Mouse (Mus musculus) stomach, postnatal 0 days (tissue): ENCODE data around the gene Arhgap6. TPM values are rescaled to one million over a fixed set of nuclear protein-coding genes. Genes with fewer than 3 reads are reported as not detected.

Experiments used
- ATAC-seq: fragments of 200-750 bp; cut with Nextera tagmentation; 2 replicates; pipeline ENCODE4 v1.8.0; 2017; ENCODE audit not compliant: low FRiP score, low TSS enrichment
- DNase-seq: peaks from one replicate; pipeline ENCODE4 v3.0.0-alpha.2; 2016; ENCODE audit warnings: low spot score
- H3K27ac ChIP-seq: fragments of 300-500 bp; sonication (generic); replicated peaks from 2 replicates; pipeline ENCODE4 v1.5.1; 2014; ENCODE audit warnings: mild to moderate bottlenecking, control low read depth
- H3K27me3 ChIP-seq: fragments of 300-500 bp; sonication (generic); 2 replicates; pipeline ENCODE4 v1.6.1; 2014; ENCODE audit warnings: low read length; ENCODE audit not compliant: control insufficient read depth, insufficient read depth
- H3K36me3 ChIP-seq: fragments of 300-500 bp; sonication (generic); 2 replicates; pipeline ENCODE4 v1.6.1; 2014; ENCODE audit warnings: low read length, mixed read lengths; ENCODE audit not compliant: control insufficient read depth, insufficient read depth
- H3K4me1 ChIP-seq: fragments of 300-500 bp; sonication (generic); replicated peaks from 2 replicates; pipeline ENCODE4 v1.6.1; 2014; ENCODE audit warnings: antibody characterized with exemption; ENCODE audit not compliant: control insufficient read depth, insufficient read depth
- H3K4me2 ChIP-seq: fragments of 300-500 bp; sonication (generic); replicated peaks from 2 replicates; pipeline ENCODE4 v1.6.1; 2014; ENCODE audit warnings: low read depth, mild to moderate bottlenecking, control low read depth, moderate library complexity
- H3K4me3 ChIP-seq: fragments of 300-500 bp; sonication (generic); 2 replicates; pipeline ENCODE4 v1.5.1; 2014; ENCODE audit warnings: low read depth, low read length, control low read depth
- H3K9ac ChIP-seq: fragments of 300-500 bp; sonication (generic); 2 replicates; pipeline ENCODE4 v1.6.1; 2014; ENCODE audit warnings: mild to moderate bottlenecking, low read length, control low read depth, mixed read lengths
- H3K9me3 ChIP-seq: fragments of 300-500 bp; sonication (generic); 2 replicates; pipeline ENCODE4 v1.6.1; 2016; ENCODE audit warnings: low read length; ENCODE audit not compliant: control insufficient read depth
- CTCF ChIP-seq: IDR thresholded peaks from 2 replicates; pipeline ENCODE4 v1.5.1; 2016; ENCODE audit warnings: antibody characterized with exemption, low read depth, mild to moderate bottlenecking, moderate library complexity
- EP300 ChIP-seq: optimal IDR thresholded peaks from 2 replicates; pipeline ENCODE3; 2016; ENCODE audit warnings: antibody characterized with exemption
- WGBS: fragments of 180-500 bp; shearing (Covaris S2); extraction: QIAGEN DNeasy Blood & Tissue Kit; methylation state at CpG from one replicate; pipeline ENCODE4 v1.1.7; 2014; 5-methylcytosine and 5-hydroxymethylcytosine counted together
- polyA plus RNA-seq: library from polyadenylated mRNA; unstranded; fragments of >200 nt; fragmentation: Nextera tagmentation; extraction: Ambion mirVana; gene quantifications from 2 replicates; pipeline ENCODE4 v1.2.1, GENCODE M21; 2015

Gene Arhgap6
- polyA plus RNA-seq, 1 experiment from 2014 or later, result 5.0 TPM

GRCm38 (mm10) chrX:169007066-169007465 is 212.2 kb downstream of the Arhgap6 start:
- no peak for ATAC-seq
- Histone ChIP-seq H3K4me2 (no peak overlapping the region), H3K27ac (no peak overlapping the region), H3K27me3 (no peaks in the 10 kb centered on the region), H3K36me3 (no peaks in the 10 kb centered on the region), H3K4me1 (no peaks in the 10 kb centered on the region), H3K9ac (no peak overlapping the region), H3K9me3 (no peaks in the 10 kb centered on the region), H3K4me3 (no peak overlapping the region)
- no peak for DNase-seq
- TF ChIP-seq EP300 (no peak), CTCF (no peak)
- 48% methylated on average over 1 of the region's 1 CpGs for WGBS

GRCm38 (mm10) chrX:169012701-169013100 is 217.8 kb downstream of the Arhgap6 start:
- no peak for ATAC-seq
- Histone ChIP-seq H3K27ac (no peak overlapping the region), H3K9ac (no peak overlapping the region), H3K4me2 (no peak overlapping the region), H3K9me3 (no peaks in the 10 kb centered on the region), H3K4me3 (no peak overlapping the region), H3K36me3 (no peaks in the 10 kb centered on the region), H3K27me3 (no peaks in the 10 kb centered on the region), H3K4me1 (no peaks in the 10 kb centered on the region)
- TF ChIP-seq CTCF (no peak), EP300 (no peak)
- no peak for DNase-seq

- Histone ChIP-seq H3K4me2 (no peak overlapping the region), H3K4me3 (no peak overlapping the region), H3K9me3 (no peaks in the 10 kb centered on the region), H3K36me3 (no peaks in the 10 kb centered on the region), H3K27ac (no peak overlapping the region), H3K27me3 (no peaks in the 10 kb centered on the region), H3K4me1 (no peaks in the 10 kb centered on the region), H3K9ac (no peak overlapping the region)
- DNase-seq, result no peak
- no peak for TF ChIP-seq CTCF
- no peak for TF ChIP-seq EP300
- WGBS, result 91% methylated on average over 1 of the region's 1 CpGs
- ATAC-seq, result no peak
These were observed 239.5 kb downstream of the Arhgap6 start for GRCm38 (mm10) chrX:169034390-169034789.

GRCm38 (mm10) chrX:169036403-169037296 is 241.8 kb downstream of the Arhgap6 start:
- peak; percentile 80 for DNase-seq
- Histone ChIP-seq H3K4me2 (peak overlapping the region; percentile 52), H3K9ac (peak overlapping the region; percentile 54), H3K27me3 (no peaks in the 10 kb centered on the region), H3K36me3 (no peaks in the 10 kb centered on the region), H3K9me3 (no peaks in the 10 kb centered on the region), H3K4me3 (peak overlapping the region; percentile 43), H3K27ac (peak overlapping the region; percentile 69), H3K4me1 (no peaks in the 10 kb centered on the region)
- WGBS, result 17% methylated on average over 28 of the region's 32 CpGs
- peak; percentile 97 for ATAC-seq
- no peak for TF ChIP-seq EP300
- TF ChIP-seq CTCF, result peak; percentile 65

GRCm38 (mm10) chrX:169037401-169037800 is 242.5 kb downstream of the Arhgap6 start:
- peak overlapping the region; percentile 43 for H3K4me3 ChIP-seq
- TF ChIP-seq CTCF (no peak), EP300 (no peak)
- H3K4me1 ChIP-seq, result no peaks in the 10 kb centered on the region
- WGBS, result 30% methylated on average over 4 of the region's 4 CpGs
- H3K27ac ChIP-seq, result no peak overlapping the region
- DNase-seq, result no peak
- no peaks in the 10 kb centered on the region for H3K36me3 ChIP-seq
- H3K9me3 ChIP-seq, result no peaks in the 10 kb centered on the region
- no peaks in the 10 kb centered on the region for H3K27me3 ChIP-seq
- H3K4me2 ChIP-seq, result peak overlapping the region; percentile 52
- ATAC-seq, result peak; percentile 16; the same call in 1 of the 2 replicates
- no peak overlapping the region for H3K9ac ChIP-seq

GRCm38 (mm10) chrX:169043872-169044271 is 249.0 kb downstream of the Arhgap6 start:
- Histone ChIP-seq H3K9ac (no peak overlapping the region), H3K4me1 (no peaks in the 10 kb centered on the region), H3K27ac (no peak overlapping the region), H3K4me2 (no peak overlapping the region), H3K9me3 (no peaks in the 10 kb centered on the region), H3K27me3 (no peaks in the 10 kb centered on the region), H3K4me3 (no peak overlapping the region), H3K36me3 (no peaks in the 10 kb centered on the region)
- ATAC-seq (no peak), DNase-seq (no peak)
- 46% methylated on average over 1 of the region's 1 CpGs for WGBS
- TF ChIP-seq EP300, result no peak
- TF ChIP-seq CTCF, result no peak
